Mouse (Mus musculus): ENCODE data around the gene Rnf150. TPM values are rescaled to one million over a fixed set of nuclear protein-coding genes. Genes with fewer than 3 reads are reported as not detected.

Gene Rnf150
- total RNA-seq, 1 experiment, result 0.09 TPM

DNA sequence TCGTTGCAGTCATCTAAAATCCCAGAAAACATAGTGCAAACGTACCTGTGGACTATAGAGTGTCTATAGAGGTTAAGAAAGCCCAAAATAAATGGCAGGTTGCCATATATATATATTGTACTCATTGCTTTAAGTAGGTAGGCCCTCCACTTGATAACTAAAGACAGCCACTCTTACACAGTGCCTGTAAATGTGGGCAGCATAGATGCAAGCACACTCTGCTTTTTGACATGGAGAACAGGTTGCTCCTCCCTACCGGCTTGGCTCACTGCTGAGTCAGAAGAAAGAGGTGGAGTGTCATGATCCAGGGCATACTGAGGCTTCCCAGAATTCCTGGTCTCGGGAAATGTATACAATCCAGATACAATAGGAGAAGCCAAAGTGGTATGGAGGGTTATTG, 37.8 kb downstream of the Rnf150 start:
- TF ChIP-seq MAFK (IDR thresholded peaks at IDR 0.05; ENCODE audit: insufficient read depth, low read depth, low read length) (no peak), CHD2 (IDR thresholded peaks at IDR 0.05; ENCODE audit: low read depth, low read length) (no peak), ZC3H11A (IDR thresholded peaks at IDR 0.05; ENCODE audit: borderline replicate concordance, low read depth, low read length) (no peak), ZNF384 (IDR thresholded peaks at IDR 0.05; ENCODE audit: low read depth, low read length) (no peak), HCFC1 (IDR thresholded peaks at IDR 0.05; ENCODE audit: borderline replicate concordance, insufficient read depth, low read length) (no peak)
- no peak for DNase-seq (ENCODE audit: low read depth, low spot score)
- no peaks in the 10 kb centered on the region for H3K36me3 ChIP-seq (ENCODE audit: control insufficient read depth, insufficient read depth, low read length, poor library complexity, severe bottlenecking)
- in situ Hi-C loops (cut with MboI; ENCODE audit: low sequenced_read_pairs in 2 of 2, unreplicated experiment in 2 of 2), result no loop called here
- no peak overlapping the region for H3K9ac ChIP-seq (ENCODE audit: insufficient read depth, low read depth, low read length, poor library complexity, severe bottlenecking)
- H3K9me3 ChIP-seq (ENCODE audit: control insufficient read depth, insufficient read depth, low read depth, low read length), result no peaks in the 10 kb centered on the region
- no peak overlapping the region for H3K4me3 ChIP-seq (ENCODE audit: insufficient read depth in 1 of 2, low read depth in 1 of 2, low read length in 2 of 2, poor library complexity in 1 of 2, severe bottlenecking in 1 of 2)
- no peaks in the 10 kb centered on the region for H3K4me1 ChIP-seq (ENCODE audit: control insufficient read depth in 2 of 2, insufficient read depth in 2 of 2, low read length in 2 of 2, poor library complexity in 1 of 2)
- H3K27ac ChIP-seq (ENCODE audit: insufficient read depth, low read depth, low read length, poor library complexity, severe bottlenecking), result no peak overlapping the region

DNA sequence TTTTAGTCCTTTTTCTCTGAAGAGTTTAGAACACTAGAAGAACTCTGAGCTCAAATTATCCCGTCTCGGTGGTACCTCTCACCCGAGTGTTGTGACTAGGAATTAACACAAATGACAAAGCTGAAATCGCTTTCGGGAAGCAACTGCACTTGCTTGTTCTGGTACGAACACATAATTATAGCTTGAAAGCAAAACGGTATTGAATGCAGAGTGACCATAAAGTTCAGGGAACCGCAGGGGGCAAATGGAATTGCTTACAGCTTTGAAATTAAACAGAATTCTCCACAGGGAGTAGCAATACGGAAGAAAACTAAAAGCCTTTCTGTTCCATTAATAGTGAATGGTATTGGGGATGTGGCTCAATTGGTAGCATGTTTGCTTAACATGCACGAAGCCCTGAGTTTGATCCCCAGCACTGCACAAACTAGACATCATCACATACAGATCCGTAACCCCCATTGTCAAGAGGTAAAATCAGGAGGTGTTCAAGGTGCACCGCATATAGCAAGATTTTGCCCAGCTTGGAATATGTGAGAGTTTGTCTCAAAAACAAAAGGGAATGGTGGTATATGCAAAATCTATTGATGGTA, 38.5 kb downstream of the Rnf150 start:
- H3K9ac ChIP-seq (ENCODE audit: insufficient read depth, low read depth, low read length, poor library complexity, severe bottlenecking), result no peak overlapping the region
- in situ Hi-C loops (cut with MboI; ENCODE audit: low sequenced_read_pairs in 2 of 2, unreplicated experiment in 2 of 2), result no loop called here
- no peak for DNase-seq (ENCODE audit: low read depth, low spot score)
- no peaks in the 10 kb centered on the region for H3K9me3 ChIP-seq (ENCODE audit: control insufficient read depth, insufficient read depth, low read depth, low read length)
- H3K4me3 ChIP-seq (ENCODE audit: insufficient read depth in 1 of 2, low read depth in 1 of 2, low read length in 2 of 2, poor library complexity in 1 of 2, severe bottlenecking in 1 of 2), result no peak overlapping the region
- H3K36me3 ChIP-seq (ENCODE audit: control insufficient read depth, insufficient read depth, low read length, poor library complexity, severe bottlenecking), result no peaks in the 10 kb centered on the region
- TF ChIP-seq HCFC1 (IDR thresholded peaks at IDR 0.05; ENCODE audit: borderline replicate concordance, insufficient read depth, low read length), result no peak
- no peak for TF ChIP-seq MAFK (IDR thresholded peaks at IDR 0.05; ENCODE audit: insufficient read depth, low read depth, low read length)
- TF ChIP-seq ZNF384 (IDR thresholded peaks at IDR 0.05; ENCODE audit: low read depth, low read length), result no peak
- TF ChIP-seq CHD2 (IDR thresholded peaks at IDR 0.05; ENCODE audit: low read depth, low read length), result no peak
- TF ChIP-seq ZC3H11A (IDR thresholded peaks at IDR 0.05; ENCODE audit: borderline replicate concordance, low read depth, low read length), result no peak
- no peaks in the 10 kb centered on the region for H3K4me1 ChIP-seq (ENCODE audit: control insufficient read depth in 2 of 2, insufficient read depth in 2 of 2, low read length in 2 of 2, poor library complexity in 1 of 2)
- H3K27ac ChIP-seq (ENCODE audit: insufficient read depth, low read depth, low read length, poor library complexity, severe bottlenecking), result no peak overlapping the region

DNA sequence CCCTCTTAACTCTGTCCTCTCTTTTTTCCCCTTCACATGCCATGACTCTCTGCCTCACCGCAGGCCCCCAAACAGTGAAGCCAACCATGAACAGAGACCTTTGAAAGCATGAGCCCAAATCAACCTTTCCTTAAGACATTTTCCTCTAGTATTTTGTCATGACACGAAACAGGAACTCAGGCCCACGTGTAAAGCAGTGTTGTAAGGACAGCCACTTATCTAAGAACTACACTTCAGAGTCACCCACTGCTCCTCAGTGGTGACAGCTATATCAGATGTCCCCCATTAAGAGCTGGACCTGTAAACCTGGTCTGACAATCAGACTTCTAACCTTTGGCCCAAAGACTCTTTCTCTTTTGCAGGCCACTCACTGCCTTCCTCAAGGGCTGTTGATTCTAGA, 40.3 kb downstream of the Rnf150 start:
- Histone ChIP-seq H3K4me1 (ENCODE audit: control insufficient read depth in 2 of 2, insufficient read depth in 2 of 2, low read length in 2 of 2, poor library complexity in 1 of 2) (no peaks in the 10 kb centered on the region), H3K4me3 (ENCODE audit: insufficient read depth in 1 of 2, low read depth in 1 of 2, low read length in 2 of 2, poor library complexity in 1 of 2, severe bottlenecking in 1 of 2) (no peak overlapping the region), H3K9ac (ENCODE audit: insufficient read depth, low read depth, low read length, poor library complexity, severe bottlenecking) (no peak overlapping the region), H3K9me3 (ENCODE audit: control insufficient read depth, insufficient read depth, low read depth, low read length) (no peaks in the 10 kb centered on the region), H3K36me3 (ENCODE audit: control insufficient read depth, insufficient read depth, low read length, poor library complexity, severe bottlenecking) (no peaks in the 10 kb centered on the region), H3K27ac (ENCODE audit: insufficient read depth, low read depth, low read length, poor library complexity, severe bottlenecking) (no peak overlapping the region)
- DNase-seq (ENCODE audit: low read depth, low spot score), result no peak
- in situ Hi-C loops (cut with MboI; ENCODE audit: low sequenced_read_pairs in 2 of 2, unreplicated experiment in 2 of 2), result no loop called here
- TF ChIP-seq HCFC1 (IDR thresholded peaks at IDR 0.05; ENCODE audit: borderline replicate concordance, insufficient read depth, low read length), result no peak
- TF ChIP-seq ZNF384 (IDR thresholded peaks at IDR 0.05; ENCODE audit: low read depth, low read length), result no peak
- no peak for TF ChIP-seq ZC3H11A (IDR thresholded peaks at IDR 0.05; ENCODE audit: borderline replicate concordance, low read depth, low read length)
- no peak for TF ChIP-seq MAFK (IDR thresholded peaks at IDR 0.05; ENCODE audit: insufficient read depth, low read depth, low read length)
- TF ChIP-seq CHD2 (IDR thresholded peaks at IDR 0.05; ENCODE audit: low read depth, low read length), result no peak

DNA sequence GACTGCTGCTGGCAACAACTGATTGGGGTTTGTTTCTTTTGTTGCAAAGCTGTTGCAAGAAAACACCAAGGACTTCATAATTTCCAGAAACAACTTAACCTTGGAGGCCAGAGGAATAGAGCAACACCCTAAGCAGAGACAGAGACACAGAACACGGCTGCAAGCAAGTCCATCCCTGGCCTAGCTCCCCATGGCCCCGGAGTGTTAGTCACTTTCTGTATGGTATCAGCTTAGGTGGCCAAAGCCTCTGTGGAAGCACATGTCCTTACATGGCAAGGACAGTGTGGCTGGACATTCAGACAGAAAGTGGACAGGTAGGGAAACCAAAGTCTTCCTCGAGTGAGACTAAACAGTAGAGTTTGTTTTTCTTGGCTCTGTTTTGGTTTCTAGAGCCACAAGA, 44.1 kb downstream of the Rnf150 start:
- H3K9ac ChIP-seq (ENCODE audit: insufficient read depth, low read depth, low read length, poor library complexity, severe bottlenecking), result no peak overlapping the region
- H3K4me3 ChIP-seq (ENCODE audit: insufficient read depth in 1 of 2, low read depth in 1 of 2, low read length in 2 of 2, poor library complexity in 1 of 2, severe bottlenecking in 1 of 2), result no peak overlapping the region
- no peaks in the 10 kb centered on the region for H3K9me3 ChIP-seq (ENCODE audit: control insufficient read depth, insufficient read depth, low read depth, low read length)
- H3K27ac ChIP-seq (ENCODE audit: insufficient read depth, low read depth, low read length, poor library complexity, severe bottlenecking), result no peak overlapping the region
- H3K4me1 ChIP-seq (ENCODE audit: control insufficient read depth in 2 of 2, insufficient read depth in 2 of 2, low read length in 2 of 2, poor library complexity in 1 of 2), result no peaks in the 10 kb centered on the region
- in situ Hi-C loops (cut with MboI; ENCODE audit: low sequenced_read_pairs in 2 of 2, unreplicated experiment in 2 of 2), result no loop called here
- H3K36me3 ChIP-seq (ENCODE audit: control insufficient read depth, insufficient read depth, low read length, poor library complexity, severe bottlenecking), result no peaks in the 10 kb centered on the region
- TF ChIP-seq MAFK (IDR thresholded peaks at IDR 0.05; ENCODE audit: insufficient read depth, low read depth, low read length), result no peak
- TF ChIP-seq CHD2 (IDR thresholded peaks at IDR 0.05; ENCODE audit: low read depth, low read length), result no peak
- TF ChIP-seq ZNF384 (IDR thresholded peaks at IDR 0.05; ENCODE audit: low read depth, low read length), result no peak
- no peak for TF ChIP-seq HCFC1 (IDR thresholded peaks at IDR 0.05; ENCODE audit: borderline replicate concordance, insufficient read depth, low read length)
- TF ChIP-seq ZC3H11A (IDR thresholded peaks at IDR 0.05; ENCODE audit: borderline replicate concordance, low read depth, low read length), result no peak
- no peak for DNase-seq (ENCODE audit: low read depth, low spot score)

DNA sequence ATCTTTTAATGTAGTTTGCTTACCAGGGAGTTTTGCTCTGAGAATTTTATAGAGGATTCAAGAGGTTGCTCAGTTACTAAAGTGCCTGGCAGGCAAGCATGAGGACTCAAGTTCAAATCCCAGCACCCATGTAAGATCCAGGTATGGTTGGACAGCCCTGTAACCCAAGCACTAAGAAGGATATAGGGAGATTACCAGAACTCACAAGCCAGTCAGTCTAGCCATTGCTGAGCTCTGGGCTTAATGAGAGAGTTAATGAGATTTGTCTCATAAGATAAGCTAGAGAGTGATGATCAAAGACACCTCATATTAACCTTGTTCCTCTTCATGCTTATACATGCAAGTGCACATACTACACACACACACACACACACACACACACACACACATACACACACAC, 48.3 kb downstream of the Rnf150 start:
- TF ChIP-seq CHD2 (IDR thresholded peaks at IDR 0.05; ENCODE audit: low read depth, low read length) (no peak), ZC3H11A (IDR thresholded peaks at IDR 0.05; ENCODE audit: borderline replicate concordance, low read depth, low read length) (no peak), MAFK (IDR thresholded peaks at IDR 0.05; ENCODE audit: insufficient read depth, low read depth, low read length) (no peak), HCFC1 (IDR thresholded peaks at IDR 0.05; ENCODE audit: borderline replicate concordance, insufficient read depth, low read length) (no peak), ZNF384 (IDR thresholded peaks at IDR 0.05; ENCODE audit: low read depth, low read length) (no peak)

More for the DNA sequence above, 48.3 kb downstream of the Rnf150 start:
- Histone ChIP-seq H3K36me3 (ENCODE audit: control insufficient read depth, insufficient read depth, low read length, poor library complexity, severe bottlenecking) (no peaks in the 10 kb centered on the region), H3K27ac (ENCODE audit: insufficient read depth, low read depth, low read length, poor library complexity, severe bottlenecking) (no peak overlapping the region), H3K9me3 (ENCODE audit: control insufficient read depth, insufficient read depth, low read depth, low read length) (no peaks in the 10 kb centered on the region), H3K4me3 (ENCODE audit: insufficient read depth in 1 of 2, low read depth in 1 of 2, low read length in 2 of 2, poor library complexity in 1 of 2, severe bottlenecking in 1 of 2) (no peak overlapping the region), H3K9ac (ENCODE audit: insufficient read depth, low read depth, low read length, poor library complexity, severe bottlenecking) (no peak overlapping the region), H3K4me1 (ENCODE audit: control insufficient read depth in 2 of 2, insufficient read depth in 2 of 2, low read length in 2 of 2, poor library complexity in 1 of 2) (no peaks in the 10 kb centered on the region)
- in situ Hi-C loops (cut with MboI; ENCODE audit: low sequenced_read_pairs in 2 of 2, unreplicated experiment in 2 of 2), result no loop called here
- DNase-seq (ENCODE audit: low read depth, low spot score), result no peak
